Mouse (Mus musculus) forebrain, embryonic 14.5 days (tissue): ENCODE results near the gene Cdk14. TPM values are rescaled to one million over a fixed set of nuclear protein-coding genes. Genes with fewer than 3 reads are reported as not detected.
"Not testable (repeated sequence)": the region's sequence is repeated elsewhere in the genome, so short reads cannot be mapped to it uniquely, and the experiment has no call there.

Experiments used
- ATAC-seq: fragments of 200-750 bp; cut with Nextera tagmentation; 2 replicates; pipeline ENCODE4 v1.8.0; 2017; ENCODE audit warnings: mild to moderate bottlenecking, moderate library complexity
- DNase-seq: peaks from one replicate; pipeline ENCODE4 v3.0.0-alpha.2; 2015; ENCODE audit warnings: low spot score
- H3K27ac ChIP-seq: fragments of 300-500 bp; sonication (generic); 2 replicates; pipeline ENCODE4 v1.5.1; 2014; ENCODE audit warnings: low read depth, mild to moderate bottlenecking, control low read depth, low read length, moderate library complexity
- H3K27me3 ChIP-seq: fragments of 300-500 bp; sonication (generic); replicated peaks from 2 replicates; pipeline ENCODE4 v1.6.1; 2014; ENCODE audit warnings: low read length, control low read depth, mixed read lengths; ENCODE audit not compliant: control insufficient read depth, insufficient read depth
- H3K36me3 ChIP-seq: fragments of 300-500 bp; sonication (generic); 2 replicates; pipeline ENCODE4 v1.6.1; 2014; ENCODE audit warnings: low read length, control low read depth; ENCODE audit not compliant: control insufficient read depth, insufficient read depth
- H3K4me1 ChIP-seq: fragments of 300-500 bp; sonication (generic); 2 replicates; pipeline ENCODE4 v1.6.1; 2014; ENCODE audit warnings: antibody characterized with exemption, low read length, control low read depth; ENCODE audit not compliant: control insufficient read depth, insufficient read depth
- H3K4me2 ChIP-seq: fragments of 300-500 bp; sonication (generic); 2 replicates; pipeline ENCODE4 v1.6.1; 2014; ENCODE audit warnings: mild to moderate bottlenecking, control low read depth, low read length
- H3K4me3 ChIP-seq: fragments of 300-500 bp; sonication (generic); 2 replicates; pipeline ENCODE4 v1.5.1; 2014; ENCODE audit warnings: low read depth, low read length, control low read depth
- H3K9ac ChIP-seq: fragments of 300-500 bp; sonication (generic); 2 replicates; pipeline ENCODE4 v1.6.1; 2014; ENCODE audit warnings: mild to moderate bottlenecking, low read length, control low read depth, moderate library complexity
- H3K9me3 ChIP-seq: fragments of 300-500 bp; sonication (generic); replicated peaks from 2 replicates; pipeline ENCODE4 v1.6.1; 2016; ENCODE audit warnings: low read length, control low read depth, mixed read lengths; ENCODE audit not compliant: control insufficient read depth
- WGBS: fragments of 180-500 bp; shearing (Covaris S2); extraction: QIAGEN DNeasy Blood & Tissue Kit; methylation state at CpG from one replicate; pipeline ENCODE4 v1.1.7; 2014; 5-methylcytosine and 5-hydroxymethylcytosine counted together
- polyA plus RNA-seq: library from polyadenylated mRNA; unstranded; fragments of >200 nt; fragmentation: Nextera tagmentation; extraction: Ambion mirVana; gene quantifications from 2 replicates; pipeline ENCODE4 v1.2.1, GENCODE M21; 2014

Cdk14 gene
- polyA plus RNA-seq, 1 experiment from 2014 or later: 26.6 TPM

DNA sequence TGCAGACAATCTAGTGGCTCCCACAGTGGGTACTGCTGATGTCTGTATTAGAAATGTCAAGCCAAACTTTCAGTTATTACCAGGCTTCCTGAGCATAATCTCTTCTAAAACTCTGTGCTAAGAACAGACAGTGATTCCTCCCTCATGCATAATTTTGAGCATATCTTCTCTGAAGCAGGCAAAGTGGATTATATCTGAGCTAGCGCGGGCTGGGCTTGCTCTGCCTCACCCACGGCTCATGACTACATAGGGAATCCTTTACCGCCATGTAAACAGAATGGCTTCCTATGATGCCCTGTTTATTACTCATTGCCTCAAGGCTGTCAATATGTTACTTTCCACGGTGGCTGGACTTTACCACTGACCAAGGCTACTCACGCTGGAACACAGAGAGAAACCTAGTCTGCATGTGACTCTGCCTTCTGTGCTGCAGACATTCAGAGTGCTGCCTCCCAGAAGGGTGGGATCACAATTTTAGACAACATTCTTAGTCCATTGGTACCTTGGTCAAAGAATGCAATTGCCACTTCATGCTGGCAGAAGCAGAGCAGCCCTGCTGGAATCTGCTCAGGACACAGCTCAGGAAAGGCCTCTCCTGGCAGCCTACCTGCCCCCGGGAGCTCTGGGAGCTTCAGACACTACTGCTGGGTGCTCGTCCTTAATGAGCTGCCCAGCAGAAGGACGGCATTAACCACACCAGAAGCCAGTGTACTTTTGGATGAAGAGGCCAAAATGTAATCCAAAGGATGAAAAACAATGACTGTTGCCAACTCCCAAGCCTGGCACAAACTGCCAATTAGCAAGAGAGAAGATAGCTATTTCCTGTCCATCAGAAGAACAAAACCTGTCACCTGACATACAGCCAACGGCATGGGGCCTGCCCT lies 503.5 kb downstream of the Cdk14 start:
- H3K9me3 ChIP-seq: no peaks in the 10 kb centered on the region
- no peak overlapping the region for H3K27ac ChIP-seq
- ATAC-seq: peak; percentile 59; the same call in 1 of the 2 replicates

DNA sequence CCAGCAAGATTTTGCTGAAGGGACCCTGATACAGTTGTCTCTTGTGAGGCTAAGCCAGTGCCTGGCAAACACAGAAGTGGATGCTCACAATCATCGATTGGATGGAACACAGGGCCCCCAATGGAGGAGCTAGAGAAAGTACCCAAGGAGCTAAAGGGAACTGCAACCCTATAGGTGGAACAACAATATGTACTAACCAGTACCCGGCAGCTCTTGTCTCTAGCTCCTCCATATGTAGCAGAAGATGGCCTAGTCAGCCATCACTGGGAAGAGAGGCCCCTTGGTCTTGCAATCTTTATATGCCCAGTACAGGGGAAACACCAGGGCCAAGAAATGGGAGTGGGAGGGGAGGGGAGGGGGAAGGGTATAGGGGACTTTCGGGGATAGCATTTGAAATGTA lies 515.2 kb downstream of the Cdk14 start:
- H3K9ac ChIP-seq, H3K36me3 ChIP-seq, H3K4me3 ChIP-seq, ATAC-seq, DNase-seq, H3K27me3 ChIP-seq, H3K4me2 ChIP-seq, H3K4me1 ChIP-seq, H3K27ac ChIP-seq, H3K9me3 ChIP-seq: not testable (repeated sequence)
- WGBS: 86% methylated on average over 3 of the region's 3 CpGs

More for the DNA sequence above, 503.5 kb downstream of the Cdk14 start:
- Histone ChIP-seq H3K4me1 (peaks cover 2% of the 10 kb centered on the region; the same call in 1 of the 2 replicates), H3K4me3 (no peak overlapping the region), H3K27me3 (no peaks in the 10 kb centered on the region), H3K36me3 (no peaks in the 10 kb centered on the region), H3K9ac (no peak overlapping the region), H3K4me2 (no peak overlapping the region)
- WGBS: 67% methylated on average over 10 of the region's 10 CpGs
- DNase-seq: peak; percentile 45

DNA sequence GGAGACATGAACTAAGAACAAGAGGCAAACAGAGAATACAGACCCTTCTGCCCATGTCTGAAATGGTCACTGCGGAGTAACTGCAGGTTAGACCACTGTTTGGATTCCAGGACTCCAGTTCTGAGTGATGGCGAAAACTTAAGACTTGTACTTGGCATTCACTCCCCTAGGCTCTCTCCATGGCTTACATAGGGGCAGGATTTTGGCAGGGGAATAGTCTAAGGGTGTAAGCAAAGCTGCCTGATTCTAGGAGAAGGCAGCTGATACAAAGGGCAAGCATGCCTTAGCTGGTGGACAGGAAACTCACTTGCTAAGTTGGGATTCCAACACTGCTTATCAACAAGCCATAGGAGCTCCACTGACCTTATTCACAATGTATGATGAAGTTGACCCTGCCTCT lies 521.9 kb downstream of the Cdk14 start:
- Histone ChIP-seq H3K4me2 (no peak overlapping the region), H3K9me3 (no peaks in the 10 kb centered on the region), H3K4me1 (peaks cover 3% of the 10 kb centered on the region; the same call in 1 of the 2 replicates), H3K4me3 (no peak overlapping the region), H3K9ac (no peak overlapping the region), H3K27ac (no peak overlapping the region), H3K27me3 (no peaks in the 10 kb centered on the region), H3K36me3 (no peaks in the 10 kb centered on the region)
- no peak for DNase-seq
- 97% methylated on average over 2 of the region's 2 CpGs for WGBS
- no peak for ATAC-seq

DNA sequence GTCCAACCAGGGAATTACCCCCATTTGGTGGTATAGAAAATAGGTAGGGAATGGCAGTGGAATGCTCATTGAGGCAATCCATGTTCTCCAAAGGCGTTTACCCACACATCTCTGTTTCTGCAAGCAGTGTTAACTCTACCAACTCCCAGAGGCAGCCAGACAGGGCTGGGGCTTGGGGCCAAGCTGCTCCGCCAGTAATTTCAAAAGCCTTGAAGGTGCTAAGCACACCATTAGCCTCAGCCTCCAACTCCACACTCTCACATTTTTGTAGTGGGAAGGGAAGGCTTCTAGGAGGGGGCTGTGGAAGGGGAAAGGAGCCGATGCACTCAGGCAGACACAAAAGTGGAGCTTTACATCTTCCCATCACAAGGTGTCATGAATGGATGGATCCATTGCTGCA lies 525.1 kb downstream of the Cdk14 start:
- H3K4me2 ChIP-seq: no peak overlapping the region
- WGBS: 51% methylated on average over 3 of the region's 3 CpGs
- ATAC-seq (peak; percentile 30; the same call in 1 of the 2 replicates), DNase-seq (no peak)
- no peak overlapping the region for H3K4me3 ChIP-seq
- H3K9ac ChIP-seq: no peak overlapping the region
- no peak overlapping the region for H3K27ac ChIP-seq
- no peaks in the 10 kb centered on the region for H3K9me3 ChIP-seq
- peaks cover 3% of the 10 kb centered on the region; the same call in 1 of the 2 replicates for H3K4me1 ChIP-seq
- H3K36me3 ChIP-seq: no peaks in the 10 kb centered on the region
- no peaks in the 10 kb centered on the region for H3K27me3 ChIP-seq

DNA sequence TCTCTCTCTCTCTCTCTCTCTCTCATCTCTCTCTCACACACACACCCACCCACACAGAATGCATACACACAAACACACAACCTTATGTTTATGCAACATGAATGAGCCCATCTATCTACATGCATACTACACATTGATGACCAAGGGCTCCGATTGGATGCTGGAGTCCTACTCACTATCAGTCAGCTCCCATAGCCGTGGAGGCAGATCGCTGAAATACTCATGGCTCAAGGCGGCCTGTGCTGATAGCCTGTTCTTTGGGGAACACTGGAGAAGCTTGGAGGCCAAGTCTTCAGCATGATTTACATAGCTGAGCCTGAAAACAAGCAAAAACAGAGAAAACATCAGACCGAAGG lies 526.3 kb downstream of the Cdk14 start:
- H3K27ac ChIP-seq: no peak overlapping the region
- H3K9me3 ChIP-seq: no peaks in the 10 kb centered on the region
- H3K9ac ChIP-seq: no peak overlapping the region
- ATAC-seq: no peak
- no peak for DNase-seq
- peaks cover 3% of the 10 kb centered on the region; the same call in 1 of the 2 replicates for H3K4me1 ChIP-seq
- no peak overlapping the region for H3K4me2 ChIP-seq
- H3K36me3 ChIP-seq: no peaks in the 10 kb centered on the region
- 90% methylated on average over 5 of the region's 5 CpGs for WGBS
- no peaks in the 10 kb centered on the region for H3K27me3 ChIP-seq
- H3K4me3 ChIP-seq: no peak overlapping the region

DNA sequence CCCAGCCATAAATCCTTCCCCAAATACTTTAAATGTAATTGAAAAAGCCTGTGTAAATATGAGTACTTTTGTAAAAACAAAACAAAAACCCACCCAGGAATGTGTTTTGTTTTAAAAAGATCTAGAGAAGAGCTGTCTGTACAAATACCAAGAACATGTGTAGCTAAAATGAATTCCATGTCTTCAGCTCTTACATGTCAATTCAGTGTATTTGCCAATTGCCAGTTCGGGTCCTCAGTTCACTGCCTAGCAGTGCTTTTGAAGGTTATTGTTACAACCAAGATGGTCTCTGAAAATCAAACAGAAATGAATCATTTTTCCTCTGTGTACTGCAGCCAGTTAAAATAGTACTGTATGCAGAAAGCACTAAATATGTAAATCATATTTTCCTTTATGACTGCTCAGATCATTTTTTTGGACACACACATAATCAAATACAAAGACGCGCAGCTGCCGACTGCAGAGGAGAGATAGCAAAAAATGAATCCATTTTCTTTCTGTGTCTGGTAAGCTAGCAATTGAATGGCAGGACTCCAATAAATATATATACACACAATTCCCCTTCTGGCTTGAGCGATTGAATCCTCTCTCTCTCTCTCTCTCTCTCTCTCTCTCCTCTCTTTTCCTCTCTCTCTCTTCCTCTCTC lies 526.8 kb downstream of the Cdk14 start:
- WGBS: 84% methylated on average over 5 of the region's 5 CpGs
- Histone ChIP-seq H3K27me3 (no peaks in the 10 kb centered on the region), H3K27ac (no peak overlapping the region), H3K36me3 (no peaks in the 10 kb centered on the region), H3K9me3 (no peaks in the 10 kb centered on the region), H3K4me1 (peaks cover 3% of the 10 kb centered on the region; the same call in 1 of the 2 replicates), H3K4me2 (no peak overlapping the region), H3K4me3 (no peak overlapping the region), H3K9ac (no peak overlapping the region)
- ATAC-seq (no peak), DNase-seq (no peak)

DNA sequence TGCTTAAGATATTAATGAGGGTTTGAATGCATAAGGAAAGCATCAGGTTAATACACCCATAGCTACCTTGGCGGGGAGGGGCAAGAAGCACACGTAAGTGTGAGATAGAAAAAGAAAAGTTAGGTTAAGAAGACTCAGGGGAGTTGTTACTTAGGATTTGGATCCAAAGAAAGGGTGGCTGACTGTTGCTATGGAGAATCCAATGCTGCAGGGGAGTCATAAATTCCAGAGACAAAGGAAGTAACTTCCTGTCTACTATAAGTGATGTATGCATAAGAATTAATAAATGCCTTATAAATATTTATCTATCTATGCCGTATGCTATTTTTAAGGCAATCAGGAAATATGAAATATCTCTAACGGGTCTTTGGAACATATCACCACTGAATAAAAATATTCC lies 527.4 kb downstream of the Cdk14 start:
- no peak overlapping the region for H3K27ac ChIP-seq
- ATAC-seq (no peak), DNase-seq (no peak)
- no peak overlapping the region for H3K9ac ChIP-seq
- peaks cover 3% of the 10 kb centered on the region; the same call in 1 of the 2 replicates for H3K4me1 ChIP-seq
- H3K9me3 ChIP-seq: no peaks in the 10 kb centered on the region
- H3K4me2 ChIP-seq: no peak overlapping the region
- WGBS: 78% methylated on average over 4 of the region's 4 CpGs
- no peaks in the 10 kb centered on the region for H3K36me3 ChIP-seq
- no peaks in the 10 kb centered on the region for H3K27me3 ChIP-seq
- no peak overlapping the region for H3K4me3 ChIP-seq

DNA sequence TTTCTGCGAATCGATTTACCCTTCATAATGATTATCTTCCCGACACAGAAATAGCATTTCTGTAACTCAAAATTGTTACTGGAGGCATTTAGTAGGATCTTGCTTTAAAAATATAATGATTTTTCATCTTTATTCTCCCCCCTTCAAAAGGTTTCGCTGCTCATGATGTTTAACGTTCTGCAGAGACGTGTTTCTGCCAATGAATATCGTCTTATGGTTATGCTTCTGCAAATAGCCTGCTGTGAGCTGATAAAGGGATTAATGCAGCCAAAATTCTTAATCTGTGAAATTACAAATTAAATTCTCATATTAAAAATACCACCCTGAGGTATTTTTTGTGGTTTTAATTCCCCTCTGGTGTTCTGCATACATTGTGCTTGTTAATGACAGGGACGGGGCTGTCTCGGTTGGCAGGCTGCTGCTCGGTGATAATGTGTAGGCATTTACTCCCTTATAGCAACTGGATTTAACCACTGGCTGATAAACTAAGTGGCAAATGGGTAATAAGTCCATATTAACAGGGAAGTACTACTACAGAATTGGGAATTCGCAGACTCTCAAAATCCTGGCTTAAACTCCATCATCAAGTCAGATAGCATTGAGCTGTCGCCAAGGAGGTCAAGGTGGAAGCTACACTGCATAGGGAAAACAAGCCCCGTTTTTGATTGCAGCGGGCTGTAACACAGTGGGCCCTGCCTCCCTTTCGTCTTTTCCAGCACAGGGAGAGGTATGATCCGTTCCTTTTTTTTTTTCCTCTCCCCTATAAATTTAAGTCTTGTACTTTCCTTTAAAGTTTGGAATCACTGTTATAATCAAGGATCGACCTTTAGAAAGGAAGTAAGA lies 528.0 kb downstream of the Cdk14 start:
- ATAC-seq: no peak
- Histone ChIP-seq H3K4me3 (no peak overlapping the region), H3K9ac (no peak overlapping the region), H3K27ac (no peak overlapping the region), H3K36me3 (no peaks in the 10 kb centered on the region), H3K4me2 (no peak overlapping the region), H3K4me1 (peaks cover 3% of the 10 kb centered on the region; the same call in 1 of the 2 replicates), H3K27me3 (no peaks in the 10 kb centered on the region), H3K9me3 (no peaks in the 10 kb centered on the region)
- 63% methylated on average over 17 of the region's 17 CpGs for WGBS
- no peak for DNase-seq
